Mouse (Mus musculus) activated CD4-positive, CD25-positive, alpha-beta regulatory T cell (primary cell): ENCODE results near the gene Dna2. TPM values are rescaled to one million over a fixed set of nuclear protein-coding genes. Genes with fewer than 3 reads are reported as not detected.

Source experiments
- polyA plus RNA-seq, 2 experiments: library from polyadenylated mRNA; unstranded; fragments of 100-300 nt; shearing (Covaris generic); gene quantifications; one replicate each; pipeline ENCODE4 v1.2.1; 2017

The Dna2 gene
- polyA plus RNA-seq = 1 to 10 TPM; 4.6 to 5.9 TPM

GRCm38 (mm10) chr10:62946738-62947471 is at the start of gene Dna2:
Dna2 (plus strand) TSS chr10:62947026.

DNA sequence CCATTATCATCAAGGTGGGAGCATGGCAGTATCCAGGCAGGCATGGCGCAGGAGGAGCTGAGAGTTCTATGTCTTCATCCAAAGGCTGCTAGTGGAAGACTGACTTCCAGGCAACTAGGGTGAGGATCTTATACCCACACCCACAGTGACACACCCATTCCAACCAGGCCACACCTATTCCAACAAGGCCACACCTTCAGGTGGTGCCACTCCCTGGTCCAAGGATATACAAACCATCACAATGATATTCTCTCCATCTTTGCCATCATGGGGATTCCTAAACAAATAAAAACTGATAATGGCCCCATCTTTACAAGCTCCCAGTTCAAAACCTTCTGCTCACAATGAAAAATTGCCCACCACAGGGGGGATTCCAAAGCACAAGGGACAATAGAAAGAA is 37.9 kb upstream of the Dna2 start, which contains the start of gene Tet1:
Gene Tet1 (minus strand): TSS at position 101 of the 400 bp plus-strand sequence.

GRCm38 (mm10) chr10:62919925-62920765 is 26.7 kb upstream of the Dna2 start, which contains the start of gene Slc25a16:
Slc25a16 (plus strand) TSS chr10:62920633.

DNA sequence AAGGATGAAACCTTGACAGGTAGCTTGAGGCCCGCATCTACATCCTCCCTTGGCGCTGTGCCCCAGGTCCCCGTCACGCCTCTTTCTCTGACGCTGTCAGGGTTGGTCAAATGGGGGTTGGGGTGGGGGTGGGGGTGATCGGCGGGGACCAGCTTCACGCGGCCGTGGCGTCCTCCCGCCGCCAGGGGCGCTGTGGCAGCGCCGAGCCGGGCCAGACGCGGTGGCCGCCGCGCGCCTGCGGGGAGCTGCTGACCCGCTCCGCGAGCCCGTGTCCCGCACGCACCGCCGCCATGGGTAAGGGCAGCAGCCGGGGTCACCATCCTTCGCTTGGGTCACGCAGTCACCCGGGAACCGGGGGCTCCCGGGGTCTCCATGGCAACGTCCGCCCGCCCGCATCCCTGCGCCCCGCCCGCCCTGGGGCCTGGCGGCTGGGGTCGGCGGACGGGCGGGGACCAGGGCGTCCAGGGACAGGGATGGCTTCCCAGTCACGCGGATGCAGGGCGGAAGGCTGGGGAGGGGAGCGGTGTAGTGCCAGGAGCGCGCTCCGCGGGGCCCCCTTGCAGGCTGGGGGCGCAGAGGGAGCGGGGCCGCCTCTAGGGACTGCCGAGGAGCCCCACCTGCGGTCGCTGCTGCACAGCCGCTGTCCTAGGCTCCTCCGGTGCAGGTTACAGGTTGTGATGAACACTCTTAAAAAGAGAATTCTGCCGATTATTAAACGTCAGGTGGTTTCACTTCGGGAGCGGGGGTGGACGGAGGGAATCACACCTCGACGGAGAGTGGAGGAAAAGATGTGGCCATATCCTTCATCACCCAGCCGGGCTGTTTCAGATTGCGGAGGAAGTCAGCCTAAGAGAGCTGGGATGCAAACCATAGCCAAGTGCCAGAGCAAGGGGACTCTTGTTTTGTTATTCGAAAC is 33.5 kb downstream of the Dna2 start, which contains the start of gene Rufy2:
Gene Rufy2 (plus strand): TSS at position 185 of the 916 bp plus-strand sequence.

Other genes with a start within 250 kb of the Dna2 start
- gene Stox1, start 220.9 kb upstream of the Dna2 start, polyA plus RNA-seq = 1 to 10 TPM; 1.6 to 1.9 TPM
- 100 to 1,000 TPM; 120 to 144 TPM for gene Ccar1, start 154.7 kb upstream of the Dna2 start, polyA plus RNA-seq
- gene Tet1, start 38.0 kb upstream of the Dna2 start, polyA plus RNA-seq = 10 to 100 TPM in 1 of 2 experiments, 1 to 10 TPM in 1; 9.0 to 11.9 TPM
- gene Slc25a16, start 26.4 kb upstream of the Dna2 start, polyA plus RNA-seq = 10 to 100 TPM; 17.4 to 17.6 TPM
- gene Rufy2, start 33.2 kb downstream of the Dna2 start, polyA plus RNA-seq = 10 to 100 TPM; 48.6 to 50.2 TPM
- 10 to 100 TPM; 58.3 to 63.2 TPM for gene Hnrnph3, start 77.2 kb downstream of the Dna2 start, polyA plus RNA-seq
- under 1 TPM; 0.27 to 0.62 TPM for gene Pbld2, start 77.3 kb downstream of the Dna2 start, polyA plus RNA-seq
- gene Pbld1, start 113.1 kb downstream of the Dna2 start, polyA plus RNA-seq = under 1 TPM; 0.10 to 0.49 TPM
- gene Atoh7, start 152.6 kb downstream of the Dna2 start, polyA plus RNA-seq = not detected